Mouse (Mus musculus): ENCODE results near the gene Lrba.
A peak's percentile ranks its signal among the peaks of the same experiment; 100 is the strongest.

Gene Lrba

DNA sequence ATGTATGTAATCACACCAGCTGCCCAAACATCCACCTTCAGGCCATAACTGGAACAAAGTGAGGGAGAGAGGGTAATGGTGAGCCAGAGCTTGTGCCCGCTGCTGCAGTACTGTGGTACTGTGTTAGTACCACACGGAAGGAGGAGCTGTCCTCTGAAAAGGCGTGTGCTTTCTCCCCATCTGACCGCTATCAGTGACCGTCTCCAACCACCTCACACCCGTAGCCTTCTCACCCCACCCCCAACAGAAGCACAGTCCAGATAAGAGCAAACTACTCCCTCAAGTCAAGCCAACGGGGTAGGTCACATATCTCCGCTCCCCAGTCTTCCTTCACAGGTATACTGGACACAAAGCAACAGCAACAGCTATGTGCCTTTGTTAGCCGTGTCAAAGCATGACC lies 574.6 kb downstream of the Lrba start:
- no peak for DNase-seq (ENCODE audit: low read depth)

DNA sequence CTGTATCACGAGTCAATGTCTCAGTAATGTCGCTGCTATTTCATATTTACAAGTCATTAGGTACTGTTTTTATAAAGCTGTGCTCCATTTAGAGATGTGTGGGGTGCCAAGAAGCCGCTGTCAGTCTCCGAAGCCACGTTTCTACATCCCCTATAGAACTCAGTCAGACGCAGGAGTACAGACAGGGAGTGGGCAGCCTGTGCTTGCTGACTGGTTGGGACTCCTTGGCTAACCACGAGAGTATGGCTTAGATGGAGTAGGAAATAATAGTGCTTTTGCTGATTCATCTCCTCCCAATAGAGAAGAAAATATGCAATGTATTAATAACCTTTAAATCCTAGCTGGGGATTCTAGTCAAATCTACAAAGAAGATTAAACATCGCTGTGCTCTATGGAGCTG lies 576.4 kb downstream of the Lrba start:
- peak; percentile 36 for DNase-seq (ENCODE audit: low read depth)

DNA sequence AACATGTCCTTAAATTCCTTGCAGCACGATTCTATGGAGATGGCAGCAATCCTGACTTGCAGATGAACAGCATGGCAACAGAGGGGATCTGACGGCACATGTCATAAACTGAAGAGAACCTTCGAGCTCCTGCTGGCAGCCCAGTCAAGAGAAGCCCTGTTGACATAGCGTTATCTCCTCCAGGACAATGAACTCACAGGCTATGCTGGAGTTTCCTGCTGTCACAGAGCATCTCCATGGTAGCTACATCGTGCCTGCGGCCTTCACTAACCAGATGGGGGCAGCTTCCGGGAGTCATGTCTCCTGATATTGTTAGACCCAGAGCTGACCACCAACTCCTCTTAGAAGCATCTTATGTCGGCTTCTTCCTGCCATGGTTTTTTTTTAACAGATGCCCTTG lies 578.3 kb downstream of the Lrba start:
- no peak for DNase-seq (ENCODE audit: low read depth)

DNA sequence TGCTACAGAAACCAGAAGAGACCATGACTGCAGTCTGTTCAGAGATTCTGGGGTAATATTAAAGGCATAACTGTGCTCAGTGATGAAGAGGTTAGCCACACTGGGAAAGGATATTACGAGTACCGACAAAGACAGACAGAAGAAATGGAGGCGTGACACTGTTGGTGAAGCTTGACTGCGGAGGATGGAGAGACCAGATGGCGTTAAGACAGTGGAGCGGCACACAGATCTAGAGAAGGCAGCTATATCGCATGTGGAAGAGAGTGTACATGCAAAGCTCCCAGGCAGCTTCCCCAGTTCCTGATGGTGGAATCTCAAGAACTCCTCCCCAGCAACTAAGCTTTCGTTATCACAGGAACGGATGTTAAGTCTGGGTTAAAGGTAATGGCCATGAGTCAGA lies 579.8 kb downstream of the Lrba start:
- DNase-seq (ENCODE audit: low read depth), result no peak

DNA sequence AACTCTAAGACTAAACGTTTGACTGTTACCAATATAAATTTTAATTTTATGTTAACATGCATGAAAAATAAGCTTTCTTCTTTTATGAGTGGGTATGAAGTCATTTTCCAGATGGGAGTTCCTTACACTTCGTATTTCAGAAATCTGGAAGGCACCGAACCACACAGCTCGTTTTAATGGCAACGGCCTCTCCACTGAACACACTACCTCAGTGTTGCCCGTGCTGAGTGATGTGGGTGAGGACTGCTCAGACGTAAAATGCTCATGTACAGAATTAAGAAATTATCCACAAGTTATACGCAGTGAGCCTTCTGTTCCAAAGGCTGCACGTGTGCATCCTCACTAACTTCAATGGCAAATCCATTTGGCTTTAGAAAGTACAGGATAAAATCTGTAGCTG lies 582.4 kb downstream of the Lrba start:
- no peak for DNase-seq (ENCODE audit: low read depth)

DNA sequence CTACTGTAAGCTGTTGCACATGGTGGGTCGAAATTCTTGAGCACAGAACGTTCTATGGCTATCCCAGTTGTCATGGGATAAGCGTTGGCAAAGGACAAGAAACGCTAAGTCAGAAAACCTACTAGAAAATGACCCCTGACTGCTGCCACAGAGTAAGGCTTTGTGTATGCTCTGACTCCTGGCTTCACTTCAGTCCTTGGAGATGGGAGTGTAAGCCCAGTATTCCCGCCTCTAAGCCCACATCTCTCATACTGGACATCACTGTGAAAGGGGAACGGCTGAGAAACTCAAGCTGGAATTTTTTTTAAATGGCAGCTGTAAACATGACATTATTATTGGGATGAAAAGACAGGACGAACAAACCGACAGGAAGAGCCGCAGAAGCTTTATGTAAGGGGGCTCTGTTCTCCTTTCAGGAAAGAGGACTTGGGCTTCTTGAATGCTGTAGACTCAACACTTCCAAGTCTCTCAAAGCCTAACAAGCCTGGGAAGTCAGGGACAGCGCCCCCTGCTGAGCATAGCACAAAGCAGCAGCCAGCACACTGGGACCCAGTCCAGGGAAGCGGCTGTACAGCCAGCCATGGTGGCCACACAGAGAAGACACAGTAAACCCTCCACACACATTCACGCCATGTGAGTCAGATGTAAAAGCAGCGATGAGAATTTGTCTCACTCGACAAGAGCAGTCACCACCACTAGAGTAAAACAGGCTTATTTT lies 583.4 kb downstream of the Lrba start:
- peak; percentile 65 for DNase-seq (ENCODE audit: low read depth)

DNA sequence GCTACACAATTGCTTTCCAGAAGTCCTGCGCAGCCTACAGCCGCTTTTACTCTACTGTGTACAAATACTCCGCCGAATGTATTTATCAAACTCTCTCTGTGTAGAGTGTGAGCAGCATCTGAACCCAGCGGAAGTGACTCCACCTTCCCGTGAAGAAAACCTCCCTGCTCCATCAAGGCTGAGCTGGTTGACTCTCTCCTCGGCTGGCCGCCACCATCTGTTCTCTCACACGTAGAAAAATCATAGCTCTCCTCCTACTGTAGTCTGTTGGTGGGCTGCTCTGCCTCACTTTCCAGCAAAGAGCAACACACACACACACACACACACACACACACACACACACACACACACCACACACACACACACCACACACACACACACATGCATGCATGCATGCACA lies 584.7 kb downstream of the Lrba start:
- DNase-seq (ENCODE audit: low read depth), result no peak

DNA sequence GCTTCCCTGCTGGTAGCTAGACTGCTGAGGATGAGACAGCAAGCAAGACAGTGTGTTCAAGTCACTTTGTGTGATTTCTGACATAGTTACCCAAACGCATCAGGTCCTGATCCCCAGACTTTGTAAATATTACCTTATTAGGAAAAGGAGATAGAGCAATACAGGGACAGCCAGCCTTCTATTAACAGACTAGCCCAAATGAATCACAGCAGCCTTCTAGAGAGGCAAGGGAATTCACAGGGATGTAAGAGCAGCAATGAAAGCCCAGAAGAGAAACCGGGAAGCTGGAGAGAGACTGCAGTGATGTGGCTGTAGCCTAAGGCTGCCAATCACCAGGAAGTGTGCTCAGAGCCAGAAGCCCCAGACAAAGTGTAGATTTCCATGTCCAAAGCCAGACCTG lies 585.2 kb downstream of the Lrba start:
- DNase-seq (ENCODE audit: low read depth), result peak; percentile 53

DNA sequence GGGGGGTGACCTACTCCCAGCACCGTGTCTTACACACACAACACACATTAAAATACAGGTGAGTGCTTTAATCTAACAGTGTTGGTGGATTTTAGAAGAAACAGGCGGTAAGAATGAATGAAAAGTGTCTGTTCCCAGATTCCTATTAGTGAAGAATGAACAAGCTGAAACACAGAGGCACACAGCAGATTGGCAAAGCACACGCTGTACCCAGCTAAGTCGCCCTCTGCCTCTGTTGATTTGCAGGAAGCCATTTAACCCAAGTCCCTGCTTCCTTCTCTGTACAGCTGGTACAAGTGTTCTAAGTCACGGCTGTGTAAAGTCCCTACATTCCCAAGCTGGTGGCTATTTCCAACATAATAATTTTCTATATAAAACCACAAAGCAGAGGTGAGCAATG lies 586.4 kb downstream of the Lrba start:
- no peak for DNase-seq (ENCODE audit: low read depth)

DNA sequence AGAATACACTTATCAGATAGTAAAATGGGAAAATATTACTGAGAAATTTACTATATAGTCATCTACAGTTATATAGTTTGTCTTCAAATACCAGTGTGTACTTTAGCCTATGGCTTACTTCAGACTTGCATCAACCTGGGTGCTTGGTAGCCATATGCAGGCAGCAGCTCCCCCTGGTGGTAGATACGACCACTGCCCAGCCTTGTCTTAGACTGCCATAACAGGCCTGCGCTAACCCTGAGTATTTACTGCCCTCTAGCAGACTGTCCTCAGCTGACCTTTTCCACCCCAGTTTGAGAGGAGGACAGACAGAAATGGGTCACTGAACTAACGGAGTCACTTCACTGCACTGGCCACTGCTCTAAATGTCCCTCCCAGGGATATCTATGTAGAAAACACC lies 588.2 kb downstream of the Lrba start:
- peak; percentile 86 for DNase-seq (ENCODE audit: low read depth)

DNA sequence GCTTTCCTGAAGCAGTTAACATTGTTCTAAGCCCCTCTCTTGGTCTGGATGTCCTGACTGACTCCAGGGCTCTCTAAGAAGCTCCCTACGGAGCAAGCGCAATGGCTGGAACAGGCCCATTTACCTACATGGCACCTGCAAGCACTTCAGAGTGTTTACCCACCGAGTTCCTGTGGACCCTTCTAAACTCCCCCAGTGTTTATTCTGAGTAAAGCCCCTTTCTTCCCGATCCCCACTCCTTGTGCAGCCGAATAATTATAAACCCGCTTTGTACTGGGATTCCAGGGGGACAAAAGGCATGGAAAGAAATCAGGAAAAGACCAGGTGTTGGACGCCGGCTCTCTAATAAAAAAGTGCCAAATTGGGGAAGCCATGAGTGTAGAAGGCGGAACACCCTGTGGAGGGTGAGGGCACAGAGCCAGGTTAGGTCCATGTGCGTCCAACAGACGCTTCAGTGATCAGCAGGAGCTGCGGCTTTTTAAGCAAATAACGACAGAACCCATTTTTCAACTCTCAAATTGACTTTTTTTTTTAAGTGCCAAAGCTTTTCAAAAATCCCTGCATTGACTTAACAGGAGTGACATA lies 593.6 kb downstream of the Lrba start:
- DNase-seq (ENCODE audit: low read depth), result no peak

DNA sequence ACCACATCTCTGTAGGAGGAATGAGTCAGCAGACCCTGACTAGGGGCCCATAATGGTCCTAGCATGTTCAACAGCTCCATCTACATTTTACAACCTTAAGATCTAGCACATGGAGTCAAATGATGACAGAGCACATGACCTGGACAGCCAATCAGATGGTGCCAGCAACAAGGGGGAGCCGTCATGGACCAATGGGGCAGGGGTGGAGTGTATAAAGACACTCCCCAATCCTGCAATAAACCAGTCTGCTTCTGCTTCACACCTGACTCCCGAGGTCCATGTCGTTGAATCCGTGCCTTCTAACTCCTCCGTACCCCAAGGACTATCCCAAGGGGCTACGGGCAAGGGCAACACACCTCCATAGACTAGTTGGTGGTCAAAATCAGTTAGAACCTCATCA lies 594.9 kb downstream of the Lrba start:
- DNase-seq (ENCODE audit: low read depth), result no peak

DNA sequence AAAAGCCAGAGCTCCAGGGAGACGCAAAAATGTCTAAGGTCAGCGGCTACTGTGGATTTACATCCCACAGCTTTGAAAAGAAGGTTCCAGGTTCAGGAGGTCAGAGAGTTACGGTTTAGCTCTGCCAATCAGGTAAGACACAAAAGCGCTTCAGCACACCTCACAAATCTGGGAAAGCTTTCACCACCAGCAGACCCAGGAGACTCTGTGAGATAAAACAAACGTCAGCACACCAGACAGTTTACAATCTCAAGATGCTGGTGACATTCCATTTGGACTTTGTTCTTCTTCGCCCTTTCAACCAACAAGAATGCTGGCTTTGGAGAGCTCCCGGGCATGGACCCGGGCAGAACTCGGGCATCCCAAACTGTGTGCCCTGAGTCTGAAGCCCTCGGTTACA lies 595.9 kb downstream of the Lrba start:
- DNase-seq (ENCODE audit: low read depth), result no peak

DNA sequence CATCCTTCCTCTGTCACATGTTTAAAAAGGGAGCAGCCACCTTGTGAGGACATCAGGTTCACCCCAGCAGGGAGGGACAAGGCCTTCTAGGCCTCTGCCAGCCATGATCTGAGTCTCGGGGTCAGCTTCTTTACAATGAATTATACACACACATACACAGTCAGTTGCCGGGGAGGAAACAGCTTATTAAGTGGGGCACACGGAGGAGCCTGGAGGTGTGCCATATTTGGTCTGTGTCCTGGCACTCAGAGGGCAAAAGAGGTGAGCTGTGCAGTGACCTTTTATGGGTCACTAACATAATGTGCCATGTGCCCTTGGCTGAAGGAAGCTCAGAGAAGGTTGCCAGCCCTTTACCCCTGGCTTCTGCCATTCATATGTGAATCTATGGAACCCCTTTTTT lies 596.9 kb downstream of the Lrba start:
- no peak for DNase-seq (ENCODE audit: low read depth)

DNA sequence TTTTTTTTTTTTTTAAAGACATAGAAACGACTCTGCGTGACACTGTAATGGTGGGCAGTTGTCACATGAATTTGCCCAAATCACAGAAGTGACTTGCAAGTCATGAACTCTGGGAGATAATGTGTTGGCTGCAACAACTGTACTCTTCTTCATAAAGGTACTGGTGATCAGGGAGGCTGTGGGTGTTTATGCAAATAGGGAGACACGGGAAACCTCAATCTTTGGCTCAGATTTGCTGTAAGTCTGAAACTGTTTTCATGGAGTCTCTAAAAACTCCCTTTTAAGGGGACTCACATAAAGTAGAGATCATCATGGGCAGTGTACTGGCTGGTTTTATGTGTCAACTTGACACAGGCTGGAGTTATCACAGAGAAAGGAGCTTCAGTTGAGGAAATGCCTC lies 603.0 kb downstream of the Lrba start:
- no peak for DNase-seq (ENCODE audit: low read depth)

DNA sequence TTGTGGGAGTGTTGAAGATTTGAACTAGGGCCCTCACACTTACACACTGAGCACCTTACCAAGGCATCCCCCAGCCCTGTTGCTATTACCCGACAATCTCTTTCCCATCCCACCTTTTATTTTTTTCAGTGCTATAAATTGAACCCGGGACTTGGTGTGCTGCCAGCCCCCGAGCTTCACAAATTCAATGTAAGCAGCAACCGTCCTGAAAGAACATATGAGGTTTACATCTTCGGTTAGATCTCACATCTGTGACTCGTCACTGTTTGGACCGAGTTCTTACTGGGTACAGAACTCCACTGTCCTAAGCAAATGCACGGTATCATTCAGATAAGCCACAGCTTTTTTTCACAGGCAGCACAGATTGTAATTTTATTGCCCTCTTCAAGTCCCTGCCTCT lies 607.6 kb downstream of the Lrba start:
- DNase-seq (ENCODE audit: low read depth), result no peak
